Mouse (Mus musculus) midbrain, embryonic 16.5 days (tissue): ENCODE results near the gene Dennd5a. TPM values are rescaled to one million over a fixed set of nuclear protein-coding genes. Genes with fewer than 3 reads are reported as not detected.
"Not testable (repeated sequence)": the region's sequence is repeated elsewhere in the genome, so short reads cannot be mapped to it uniquely, and the experiment has no call there.

ENCODE experiments used
- ATAC-seq: fragments of 200-750 bp; cut with Nextera tagmentation; 2 replicates; pipeline ENCODE4 v1.8.0; 2017; ENCODE audit warnings: moderate TSS enrichment
- H3K27ac ChIP-seq: fragments of 300-500 bp; sonication (generic); 2 replicates; pipeline ENCODE4 v1.5.1; 2014; ENCODE audit warnings: mild to moderate bottlenecking, low read length, mixed read lengths
- H3K27me3 ChIP-seq: fragments of 300-500 bp; sonication (generic); 2 replicates; pipeline ENCODE4 v1.6.1; 2014; ENCODE audit warnings: low read depth, low read length, mixed read lengths; ENCODE audit not compliant: control insufficient read depth, insufficient read depth
- H3K36me3 ChIP-seq: fragments of 300-500 bp; sonication (generic); 2 replicates; pipeline ENCODE4 v1.6.1; 2014; ENCODE audit warnings: mild to moderate bottlenecking, low read length, moderate library complexity, mixed read lengths; ENCODE audit not compliant: control insufficient read depth, insufficient read depth
- H3K4me1 ChIP-seq: fragments of 300-500 bp; sonication (generic); 2 replicates; pipeline ENCODE4 v1.6.1; 2014; ENCODE audit warnings: mild to moderate bottlenecking, low read length, mixed read lengths; ENCODE audit not compliant: control insufficient read depth, insufficient read depth
- H3K4me2 ChIP-seq: fragments of 300-500 bp; sonication (generic); 2 replicates; pipeline ENCODE4 v1.6.1; 2014; ENCODE audit warnings: mild to moderate bottlenecking, low read length, mixed read lengths
- H3K4me3 ChIP-seq: fragments of 300-500 bp; sonication (generic); 2 replicates; pipeline ENCODE4 v1.5.1; 2014; ENCODE audit warnings: low read depth, mild to moderate bottlenecking, low read length, moderate library complexity, mixed read lengths
- H3K9ac ChIP-seq: fragments of 300-500 bp; sonication (generic); 2 replicates; pipeline ENCODE4 v1.6.1; 2014; ENCODE audit warnings: low read depth, low read length, mixed read lengths
- H3K9me3 ChIP-seq: fragments of 300-500 bp; sonication (generic); replicated peaks from 2 replicates; pipeline ENCODE4 v1.6.1; 2014; ENCODE audit warnings: mild to moderate bottlenecking, low read length, mixed read lengths; ENCODE audit not compliant: control insufficient read depth, poor library complexity, severe bottlenecking
- WGBS: fragments of 180-500 bp; shearing (Covaris S2); extraction: QIAGEN DNeasy Blood & Tissue Kit; methylation state at CpG from one replicate; pipeline ENCODE4 v1.1.7; 2014; 5-methylcytosine and 5-hydroxymethylcytosine counted together
- polyA plus RNA-seq: library from polyadenylated mRNA; unstranded; fragments of >200 nt; fragmentation: Nextera tagmentation; extraction: Ambion mirVana; gene quantifications from 2 replicates; pipeline ENCODE4 v1.2.1, GENCODE M21; 2015

The Dennd5a gene
- polyA plus RNA-seq, 1 experiment from 2014 or later: 38.5 TPM

DNA sequence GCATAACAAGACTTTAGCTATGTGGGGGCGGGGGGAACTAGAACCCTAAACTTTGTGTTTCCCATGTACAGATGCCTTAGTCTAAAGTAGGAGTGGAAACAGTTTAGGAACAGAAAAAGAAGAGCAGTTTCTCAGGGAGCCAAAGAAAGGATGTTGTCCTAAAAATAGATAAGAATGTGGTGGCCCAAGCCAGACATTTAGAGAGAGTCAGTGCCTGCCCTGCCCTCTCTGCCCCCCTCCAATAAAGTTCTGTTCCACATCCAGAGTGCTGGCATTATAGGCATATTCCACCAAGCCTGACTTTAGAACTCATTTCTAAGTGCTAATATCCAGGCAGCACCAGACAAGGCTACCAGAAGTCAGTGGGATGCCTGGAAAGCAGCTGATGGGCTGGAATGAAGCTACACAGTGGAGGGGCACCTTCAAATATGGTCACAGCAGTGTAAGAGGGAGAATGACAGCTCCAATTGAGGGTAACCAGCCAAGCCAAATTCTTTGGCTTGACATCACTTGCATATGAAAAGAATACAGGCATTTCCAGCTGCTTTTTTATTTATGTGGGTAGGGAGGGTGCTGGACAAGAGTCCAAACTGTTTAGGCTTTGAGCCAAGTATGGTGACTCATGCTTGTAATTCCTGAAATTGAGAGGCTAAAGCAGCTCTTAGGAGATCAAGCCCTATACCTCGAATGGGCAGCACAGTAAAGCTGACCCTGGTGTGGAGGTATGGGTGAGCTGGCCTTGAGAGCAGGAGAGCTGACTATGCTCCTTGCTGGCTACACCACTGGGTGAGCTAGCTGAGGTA lies 33.1 kb upstream of the Dennd5a start:
- H3K27ac ChIP-seq: no peak overlapping the region
- no peak overlapping the region for H3K9ac ChIP-seq
- H3K4me3 ChIP-seq: no peak overlapping the region
- H3K27me3 ChIP-seq: no peaks in the 10 kb centered on the region
- no peak for ATAC-seq
- no peaks in the 10 kb centered on the region for H3K4me1 ChIP-seq
- H3K36me3 ChIP-seq: no peaks in the 10 kb centered on the region
- H3K4me2 ChIP-seq: no peak overlapping the region
- H3K9me3 ChIP-seq: no peaks in the 10 kb centered on the region
- WGBS: 56% methylated on average over 2 of the region's 2 CpGs

GRCm38 (mm10) chr7:109991286-109991685 lies 31.0 kb upstream of the Dennd5a start:
- no peaks in the 10 kb centered on the region for H3K27me3 ChIP-seq
- no peak overlapping the region for H3K27ac ChIP-seq
- ATAC-seq: no peak
- 96% methylated on average over 1 of the region's 1 CpGs for WGBS
- H3K4me2 ChIP-seq: no peak overlapping the region
- no peak overlapping the region for H3K4me3 ChIP-seq
- H3K36me3 ChIP-seq: no peaks in the 10 kb centered on the region
- no peaks in the 10 kb centered on the region for H3K9me3 ChIP-seq
- H3K9ac ChIP-seq: no peak overlapping the region
- H3K4me1 ChIP-seq: no peaks in the 10 kb centered on the region

- not testable (repeated sequence) for H3K36me3 ChIP-seq, H3K9me3 ChIP-seq, H3K27me3 ChIP-seq
- peak within 1 kb of the TSS; percentile 51 for H3K4me3 ChIP-seq
- WGBS: 37% methylated on average over 6 of the region's 6 CpGs
- H3K4me2 ChIP-seq: peak within 1 kb of the TSS; percentile 80
- peak; percentile 47; the same call in 1 of the 2 replicates for ATAC-seq
- peak within 1 kb of the TSS; percentile 66 for H3K9ac ChIP-seq
- peak within 1 kb of the TSS; percentile 83 for H3K27ac ChIP-seq
- H3K4me1 ChIP-seq: peaks cover 21% of the 10 kb centered on the region
Measured at GRCm38 (mm10) chr7:109986775-109987174, 26.5 kb upstream of the Dennd5a start, which contains the start of gene Tmem41b. Gene Tmem41b (minus strand): TSS chr7:109986929.

GRCm38 (mm10) chr7:109986133-109986669 lies 25.9 kb upstream of the Dennd5a start:
- H3K27ac ChIP-seq: peak overlapping the region; percentile 83

DNA sequence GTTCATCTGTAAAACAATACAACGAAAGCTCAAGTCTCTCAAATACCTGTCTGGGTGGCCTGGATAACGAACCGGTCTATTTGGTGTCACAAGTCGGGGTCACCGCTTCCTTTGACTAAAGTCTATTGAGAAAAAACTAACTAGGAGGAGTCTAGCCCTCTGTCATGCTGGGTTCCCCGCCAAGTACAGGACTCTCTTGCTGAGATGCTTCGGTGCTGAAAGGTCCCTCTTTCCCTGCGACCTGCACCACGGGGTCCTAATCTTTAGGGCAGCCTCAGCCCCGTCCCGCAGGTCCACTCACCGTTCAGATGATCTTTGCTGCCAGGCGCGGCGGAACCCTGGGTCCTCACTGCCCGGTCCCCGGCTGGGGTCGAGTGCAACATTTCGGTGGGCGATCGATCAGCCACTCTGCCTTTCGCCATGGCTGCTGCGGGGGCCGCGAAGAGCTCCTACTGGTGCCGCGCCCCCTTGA lies 25.4 kb upstream of the Dennd5a start:
- Histone ChIP-seq H3K9ac (peak overlapping the region; percentile 66), H3K4me2 (peak overlapping the region; percentile 80), H3K9me3 (no peaks in the 10 kb centered on the region), H3K27me3 (no peaks in the 10 kb centered on the region), H3K27ac (peak overlapping the region; percentile 83), H3K4me1 (peaks cover 21% of the 10 kb centered on the region), H3K36me3 (0 out of 2 replicates have a peak, but pooled peaks cover 6% of the 10 kb centered on the region), H3K4me3 (peak overlapping the region; percentile 51)
- no peak; the same call in 1 of the 2 replicates for ATAC-seq
- WGBS: 0% methylated on average over 27 of the region's 27 CpGs

More at GRCm38 (mm10) chr7:109986133-109986669, 25.9 kb upstream of the Dennd5a start:
- Histone ChIP-seq H3K4me1 (peaks cover 21% of the 10 kb centered on the region), H3K4me3 (peak overlapping the region; percentile 51), H3K9ac (peak overlapping the region; percentile 66), H3K4me2 (peak overlapping the region; percentile 80), H3K9me3 (no peaks in the 10 kb centered on the region), H3K36me3 (0 out of 2 replicates have a peak, but pooled peaks cover 6% of the 10 kb centered on the region), H3K27me3 (no peaks in the 10 kb centered on the region)
- WGBS: under 1% methylated on average over 43 of the region's 43 CpGs
- peak; percentile 99 for ATAC-seq

- ATAC-seq, H3K27ac ChIP-seq, H3K9me3 ChIP-seq, H3K27me3 ChIP-seq, H3K9ac ChIP-seq, H3K4me3 ChIP-seq: not testable (repeated sequence)
- WGBS: 62% methylated on average over 5 of the region's 5 CpGs
- H3K4me1 ChIP-seq: peaks cover 21% of the 10 kb centered on the region
- H3K36me3 ChIP-seq: peaks cover 13% of the 10 kb centered on the region; the same call in 1 of the 2 replicates
- peak overlapping the region; percentile 80 for H3K4me2 ChIP-seq
Measured at GRCm38 (mm10) chr7:109984608-109985007, 24.3 kb upstream of the Dennd5a start.

DNA sequence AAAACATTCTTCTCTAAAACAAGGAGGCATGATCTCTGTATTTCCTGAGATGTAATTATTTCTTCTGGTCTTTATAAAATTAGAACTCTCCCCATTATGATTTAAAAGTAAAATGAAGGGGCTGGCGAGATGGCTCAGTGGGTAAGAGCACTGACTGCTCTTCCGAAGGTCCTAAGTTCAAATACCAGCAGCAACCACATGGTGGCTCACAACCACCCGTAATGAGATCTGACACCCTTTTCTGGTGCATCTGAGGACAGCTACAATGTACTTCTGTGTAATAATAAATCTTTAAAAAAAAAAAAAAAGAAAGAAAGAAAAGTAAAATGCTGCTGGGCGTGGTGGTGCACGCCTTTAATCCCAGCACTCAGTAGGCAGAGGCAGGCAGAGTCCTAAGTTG lies 16.9 kb upstream of the Dennd5a start:
- H3K4me2 ChIP-seq, H3K4me1 ChIP-seq, H3K27me3 ChIP-seq, H3K9me3 ChIP-seq, H3K9ac ChIP-seq, H3K4me3 ChIP-seq, ATAC-seq, H3K27ac ChIP-seq: not testable (repeated sequence)
- H3K36me3 ChIP-seq: peaks cover 41% of the 10 kb centered on the region
- 61% methylated on average over 5 of the region's 5 CpGs for WGBS

- Histone ChIP-seq H3K9ac (no peak overlapping the region), H3K27ac (no peak overlapping the region), H3K4me2 (no peak overlapping the region), H3K4me1 (no peaks in the 10 kb centered on the region), H3K36me3 (peaks cover 35% of the 10 kb centered on the region), H3K27me3 (no peaks in the 10 kb centered on the region), H3K4me3 (no peak overlapping the region), H3K9me3 (no peaks in the 10 kb centered on the region)
- no peak for ATAC-seq
- 96% methylated on average over 6 of the region's 6 CpGs for WGBS
Measured at GRCm38 (mm10) chr7:109975966-109976715, 15.9 kb upstream of the Dennd5a start.
